Mouse (Mus musculus): ENCODE results near the gene Pet100.
"Not testable (repeated sequence)": the region's sequence is repeated elsewhere in the genome, so short reads cannot be mapped to it uniquely, and the experiment has no call there.

Pet100 gene

DNA sequence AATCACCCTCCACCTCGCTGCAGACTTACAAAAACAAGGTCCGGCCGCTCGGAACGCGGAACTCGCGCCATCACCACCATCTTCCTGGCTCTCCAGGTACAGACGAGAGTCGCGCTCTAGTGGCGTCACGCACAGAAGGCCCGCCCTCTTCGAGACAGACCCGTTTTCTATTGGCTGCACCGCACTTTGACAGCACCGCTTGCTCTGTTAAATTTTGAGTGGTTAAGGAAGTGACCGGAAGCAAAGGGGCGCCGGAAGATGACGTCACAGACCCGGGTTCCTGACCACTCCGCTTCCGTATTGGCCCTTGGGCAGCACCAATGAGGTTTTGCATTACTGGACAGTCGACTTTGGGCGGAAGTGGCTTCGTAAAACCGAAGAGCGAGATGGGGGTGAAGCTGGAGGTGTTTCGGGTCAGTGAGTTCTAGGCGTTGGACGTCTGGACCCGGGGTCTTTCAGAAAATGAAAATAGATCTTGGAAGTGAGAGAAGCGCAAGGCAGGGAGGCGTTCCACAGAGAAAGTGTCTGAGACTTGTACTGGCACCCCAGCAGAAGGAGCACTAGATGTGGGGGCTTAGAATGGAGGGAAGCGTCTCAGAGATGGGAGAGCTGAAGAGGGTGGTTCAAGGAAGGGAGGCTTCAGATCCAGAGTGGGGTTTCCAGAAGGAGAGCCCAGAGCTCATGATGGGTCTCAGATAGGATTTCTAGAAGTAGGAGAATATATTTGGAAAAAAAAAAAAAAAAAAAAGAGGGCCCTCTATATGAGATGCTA, at the start of gene Pet100, which contains the start of gene Xab2:
Gene Pet100, plus strand, starts transcription at position 350 of the 772 bp plus-strand sequence.
Gene Xab2, minus strand, starts transcription at position 118 of the 772 bp plus-strand sequence.
- peak; percentile 100 for DNase-seq (ENCODE audit: low read depth, low spot score)

DNA sequence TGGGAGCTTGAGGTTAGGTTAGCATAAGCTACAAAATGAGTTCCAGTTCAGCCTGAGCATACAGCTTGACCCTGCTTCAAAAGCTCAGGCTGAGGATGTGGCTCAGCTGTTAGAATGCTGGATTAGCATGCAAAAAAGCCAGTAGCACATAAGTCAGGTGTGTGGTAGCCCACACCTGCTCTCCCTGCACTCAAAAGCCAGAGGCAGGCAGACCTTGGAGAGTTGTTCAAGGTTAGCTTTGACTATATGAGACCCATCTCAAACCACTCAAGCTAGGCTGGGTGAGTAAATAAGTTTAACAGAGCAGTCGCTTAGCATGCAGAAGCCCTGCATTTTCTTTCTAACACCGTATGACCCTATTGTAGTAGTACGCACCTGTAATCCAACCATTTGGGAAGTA, 46.8 kb upstream of the Pet100 start:
- no peak for DNase-seq (ENCODE audit: low read depth, low spot score)

DNA sequence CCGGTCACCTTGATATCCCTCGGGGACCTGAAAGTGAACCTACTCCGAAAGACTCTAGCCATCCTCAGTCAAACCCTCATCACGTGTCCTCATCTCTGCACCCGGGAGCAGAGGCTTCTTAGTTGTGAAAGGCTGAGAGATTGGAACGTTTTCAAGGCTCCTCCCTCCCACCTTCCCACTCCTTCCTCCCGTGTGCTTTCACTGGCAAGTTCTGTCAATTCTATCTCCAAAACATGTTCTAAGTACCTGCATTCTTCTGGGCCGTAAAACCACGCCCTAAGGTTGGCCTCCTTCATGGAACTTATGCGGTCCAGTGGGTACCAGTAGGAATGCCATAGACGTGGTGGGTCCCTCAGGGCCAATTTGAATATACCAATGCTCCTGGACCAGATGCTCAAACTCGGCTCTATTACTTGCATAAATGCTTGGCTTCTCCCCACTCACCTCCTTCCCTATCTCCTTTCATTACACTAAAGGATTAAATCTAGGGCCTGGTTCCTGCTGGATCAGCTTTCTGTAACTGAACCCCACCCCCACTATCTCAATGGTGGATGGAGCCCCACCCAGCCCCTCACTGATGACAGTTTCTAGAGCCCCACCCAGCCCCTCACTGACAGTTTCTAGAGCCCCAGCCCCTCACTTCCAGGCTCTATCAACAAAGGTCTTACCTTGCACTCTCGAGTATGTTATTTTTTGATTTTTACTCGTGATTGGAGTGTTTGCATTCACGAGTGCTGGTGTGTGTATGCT, 45.0 kb upstream of the Pet100 start:
- no peak for DNase-seq (ENCODE audit: low read depth, low spot score)

DNA sequence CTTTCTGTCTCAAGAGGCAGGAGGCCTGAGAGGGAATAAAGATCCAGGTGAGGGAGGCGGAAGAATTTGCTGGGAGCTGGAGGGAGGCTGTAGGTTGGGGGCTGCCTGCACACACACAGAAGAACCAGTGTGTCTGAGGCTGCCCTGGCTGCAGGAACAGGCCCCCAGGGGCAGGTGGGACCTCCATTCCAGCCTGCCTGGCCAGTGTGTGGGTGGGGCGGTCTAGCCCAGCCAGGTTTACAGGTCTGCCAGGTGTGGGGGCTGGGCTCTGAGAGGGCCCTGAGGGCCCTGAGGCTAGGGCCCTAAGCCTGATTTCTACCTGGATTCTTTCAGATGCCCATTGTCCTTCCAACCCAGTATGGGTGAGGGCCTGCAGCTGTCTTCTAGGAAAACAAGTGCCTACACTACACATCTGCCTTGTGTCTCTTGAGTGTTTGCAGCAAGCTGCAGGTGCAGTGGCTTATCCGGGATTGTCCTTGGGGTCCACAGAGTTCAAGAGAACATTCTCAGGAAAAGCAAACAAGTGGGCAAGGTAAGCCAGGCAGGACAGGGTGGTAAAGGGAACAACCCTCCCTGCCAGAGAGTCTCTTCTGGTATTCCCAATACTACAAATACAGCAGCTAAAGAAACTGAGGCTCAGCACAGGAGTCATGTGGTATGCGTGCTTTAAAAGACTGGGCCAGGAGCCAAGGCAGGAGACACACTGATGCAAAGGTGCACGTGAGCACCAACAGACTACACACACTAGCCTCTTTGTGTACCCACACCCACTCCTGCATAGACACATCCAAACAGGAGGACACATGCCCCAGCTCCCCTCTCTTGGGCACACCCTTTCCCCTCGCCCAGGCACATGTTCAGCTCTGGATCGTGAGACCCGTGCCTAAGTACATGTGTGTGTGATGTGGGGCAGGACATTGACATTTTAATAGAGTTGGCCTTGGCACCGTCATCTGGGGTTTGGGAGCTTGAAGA, 41.7 kb upstream of the Pet100 start:
- no peak for DNase-seq (ENCODE audit: low read depth, low spot score)

DNA sequence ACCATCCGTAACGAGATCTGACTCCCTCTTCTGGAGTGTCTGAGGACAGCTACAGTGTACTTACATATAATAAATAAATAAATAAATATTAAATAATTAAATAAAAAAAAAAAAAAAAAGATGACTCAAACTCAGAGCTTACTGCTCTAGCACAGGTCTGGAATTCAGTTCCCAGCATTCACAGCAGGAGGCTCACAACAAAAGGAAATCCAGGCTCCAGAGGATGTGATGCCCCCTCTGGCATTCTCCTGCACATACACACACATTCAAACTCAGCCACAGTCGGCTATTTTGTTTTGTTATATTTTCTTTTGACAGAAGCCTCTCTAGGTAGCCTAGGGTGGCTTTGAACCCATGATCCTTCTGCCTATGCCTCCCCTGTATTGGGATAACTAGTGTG, 39.4 kb upstream of the Pet100 start:
- DNase-seq (ENCODE audit: low read depth, low spot score), result not testable (repeated sequence)

DNA sequence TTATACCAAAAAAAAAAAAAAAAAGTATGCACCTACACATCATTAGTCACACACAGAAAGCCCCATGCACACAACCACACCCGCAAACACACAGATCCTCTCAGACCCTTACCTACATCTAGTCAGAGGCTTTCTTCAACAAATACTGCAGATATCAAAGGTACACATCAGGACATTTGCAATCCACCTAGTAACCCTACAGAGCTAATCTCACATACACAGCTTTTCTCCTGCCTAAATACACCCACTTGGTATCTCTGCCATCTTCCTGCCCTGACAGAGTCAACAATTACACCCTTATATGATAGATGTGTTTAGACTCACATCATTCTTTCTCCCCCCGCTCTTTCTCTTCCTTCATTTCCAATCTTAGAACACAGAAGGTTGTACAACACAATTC, 34.9 kb upstream of the Pet100 start:
- DNase-seq (ENCODE audit: low read depth, low spot score), result no peak

DNA sequence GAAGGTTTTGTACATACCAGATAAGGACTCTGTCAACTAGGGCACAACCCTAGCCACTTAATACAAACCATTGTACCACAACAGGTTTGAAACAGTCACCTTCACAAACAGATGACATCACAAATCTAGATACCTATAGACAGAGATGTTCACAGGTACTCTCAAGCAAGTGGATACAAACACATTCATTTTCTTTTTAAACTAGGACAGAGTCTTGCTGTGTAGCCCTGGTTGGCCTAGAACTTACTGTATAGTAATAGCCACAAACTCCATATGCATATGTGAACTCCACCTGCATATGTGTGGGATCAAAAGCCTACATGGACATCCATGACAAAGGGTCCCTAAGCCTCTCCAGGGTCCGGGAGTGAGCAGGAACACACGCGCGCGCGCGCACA, 34.4 kb upstream of the Pet100 start, which contains the start of gene Camsap3:
Gene Camsap3, plus strand, starts transcription at position 301 of the 398 bp plus-strand sequence.
- no peak for DNase-seq (ENCODE audit: low read depth, low spot score)

DNA sequence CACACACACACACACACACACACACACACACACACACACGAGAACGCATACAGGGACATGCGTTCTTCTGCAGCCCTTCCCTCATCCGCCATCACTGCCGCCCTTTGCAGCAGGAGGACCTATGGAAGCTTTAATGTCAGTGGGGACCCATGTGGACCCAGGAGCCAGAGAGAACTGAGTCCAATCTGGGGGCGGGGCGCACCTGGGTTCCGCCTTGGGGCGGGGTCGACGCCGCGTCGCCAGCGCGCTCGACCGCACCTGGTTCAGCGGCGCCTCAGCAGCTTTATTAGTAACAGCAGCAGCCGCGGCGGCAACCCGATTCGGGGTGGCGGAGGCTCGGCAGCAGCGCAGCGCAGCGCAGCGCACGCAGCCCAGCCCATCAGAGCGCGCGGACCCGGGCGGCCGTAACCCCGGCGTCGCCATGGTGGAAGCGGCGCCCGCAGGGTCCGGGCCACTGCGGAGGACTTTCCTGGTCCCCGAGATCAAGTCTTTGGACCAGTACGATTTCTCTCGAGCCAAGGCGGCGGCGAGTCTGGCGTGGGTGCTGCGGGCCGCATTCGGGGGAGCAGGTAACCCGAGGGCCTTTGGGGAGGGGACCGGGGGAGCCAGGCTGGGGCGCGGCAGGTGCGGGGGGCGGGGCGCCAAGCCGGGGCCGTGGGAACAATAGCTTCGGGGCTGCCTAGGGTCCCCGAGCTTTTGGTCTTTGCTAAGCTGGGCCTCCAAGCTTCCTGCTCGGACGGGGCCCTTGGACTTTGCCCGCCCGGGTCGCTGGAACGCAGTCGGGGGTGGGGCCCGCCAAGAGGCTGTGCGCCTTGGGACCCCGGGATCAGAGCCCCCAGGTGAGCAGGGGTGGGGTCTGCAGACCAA, 33.7 kb upstream of the Pet100 start:
- DNase-seq (ENCODE audit: low read depth, low spot score), result peak; percentile 65

DNA sequence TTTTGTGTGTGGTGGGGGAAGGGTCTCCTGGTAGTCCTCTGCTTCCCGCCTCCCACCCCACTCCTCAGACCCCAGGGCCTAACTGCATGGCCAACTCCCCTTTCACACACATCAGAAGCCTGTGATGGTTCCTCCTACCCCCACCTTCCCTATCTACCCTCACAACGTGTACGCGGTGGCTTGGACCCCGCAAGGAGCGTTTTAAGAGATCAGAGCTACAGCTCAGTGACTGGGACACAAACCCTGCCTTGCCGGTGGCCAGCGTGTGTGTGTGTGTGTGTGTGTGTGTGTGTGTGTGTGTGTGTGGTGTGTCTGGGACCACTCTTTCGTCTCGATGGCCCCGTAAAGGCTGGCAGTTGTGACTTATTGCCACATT, 33.1 kb upstream of the Pet100 start:
- DNase-seq (ENCODE audit: low read depth, low spot score), result no peak

DNA sequence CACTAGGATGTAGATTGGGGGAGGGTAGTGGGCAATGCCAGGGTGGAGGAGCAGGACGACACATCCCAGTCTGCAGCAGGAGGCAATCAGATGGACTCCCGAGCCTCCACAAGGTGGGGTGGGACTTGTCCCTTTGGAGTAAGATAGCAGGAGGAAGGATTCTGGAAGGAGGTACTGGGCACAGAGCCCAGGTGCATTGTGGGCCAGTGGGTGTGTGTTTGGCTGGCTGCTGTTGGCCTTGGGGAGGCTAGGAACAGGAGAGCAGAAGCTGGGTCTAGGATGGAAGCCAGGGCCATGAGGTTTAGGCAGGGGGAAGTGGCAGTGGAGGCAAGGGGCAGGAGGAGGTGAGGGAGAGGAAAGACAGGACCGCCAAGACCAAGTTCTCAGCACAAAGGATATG, 27.9 kb upstream of the Pet100 start:
- DNase-seq (ENCODE audit: low read depth, low spot score), result no peak

DNA sequence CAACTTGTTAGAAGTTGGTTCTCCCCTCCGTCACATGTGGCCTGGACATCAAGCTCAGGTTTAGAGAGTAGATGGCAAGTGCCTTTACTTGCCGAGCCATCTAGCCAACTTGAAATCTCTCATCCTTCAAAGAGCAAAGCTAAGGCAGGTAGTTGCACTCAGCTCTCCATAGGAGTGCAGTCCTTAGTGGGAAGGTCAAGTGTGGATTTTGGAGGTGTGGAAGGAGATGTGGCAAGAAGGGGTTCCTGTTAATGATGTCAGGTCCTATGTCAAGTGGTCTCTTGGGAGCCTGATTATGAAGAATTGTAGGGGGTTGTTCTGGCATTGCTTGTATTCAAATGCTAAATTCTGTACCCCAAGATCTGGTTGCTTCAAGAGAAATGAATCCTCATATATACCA, 26.9 kb upstream of the Pet100 start:
- DNase-seq (ENCODE audit: low read depth, low spot score), result no peak

DNA sequence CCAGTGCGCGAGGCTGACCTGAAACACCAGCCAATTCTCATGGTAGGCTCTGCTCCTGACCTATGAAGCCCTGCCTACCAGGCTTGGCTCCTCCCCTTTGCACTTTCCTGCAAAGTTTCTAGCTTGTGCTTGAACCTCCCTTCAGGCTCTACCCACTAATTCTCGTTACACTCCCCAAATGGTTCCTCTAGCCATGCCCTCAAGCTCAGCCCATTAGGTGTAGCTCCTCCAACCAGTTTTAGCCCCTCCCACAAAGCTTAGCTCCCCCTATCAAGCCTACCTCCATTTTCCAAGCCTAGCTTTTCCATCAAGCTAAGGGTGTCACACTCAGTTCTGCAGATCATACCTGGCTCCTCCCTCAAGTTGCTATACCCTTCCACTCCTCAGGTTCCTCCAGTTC, 23.3 kb upstream of the Pet100 start:
- DNase-seq (ENCODE audit: low read depth, low spot score), result no peak

DNA sequence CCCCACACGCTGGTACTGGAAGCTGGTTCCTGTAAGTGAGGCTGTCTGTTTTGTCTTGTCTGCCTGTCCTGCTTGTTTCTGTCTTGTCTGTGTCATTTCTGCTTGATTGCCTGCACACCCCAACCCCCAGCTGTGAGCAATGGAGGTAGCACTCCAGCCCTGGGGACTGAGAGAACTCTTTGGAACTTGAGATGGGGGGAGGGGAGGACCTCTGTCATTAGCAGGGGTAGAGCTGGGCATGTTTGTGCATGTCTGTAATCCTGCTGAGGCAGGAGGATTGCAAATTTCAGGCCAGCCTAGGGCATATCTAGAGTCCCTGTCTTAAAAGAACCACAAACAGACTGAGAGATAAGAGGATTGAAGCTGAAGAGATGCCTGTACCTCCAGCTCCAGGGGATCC, 22.1 kb upstream of the Pet100 start:
- DNase-seq (ENCODE audit: low read depth, low spot score), result no peak

DNA sequence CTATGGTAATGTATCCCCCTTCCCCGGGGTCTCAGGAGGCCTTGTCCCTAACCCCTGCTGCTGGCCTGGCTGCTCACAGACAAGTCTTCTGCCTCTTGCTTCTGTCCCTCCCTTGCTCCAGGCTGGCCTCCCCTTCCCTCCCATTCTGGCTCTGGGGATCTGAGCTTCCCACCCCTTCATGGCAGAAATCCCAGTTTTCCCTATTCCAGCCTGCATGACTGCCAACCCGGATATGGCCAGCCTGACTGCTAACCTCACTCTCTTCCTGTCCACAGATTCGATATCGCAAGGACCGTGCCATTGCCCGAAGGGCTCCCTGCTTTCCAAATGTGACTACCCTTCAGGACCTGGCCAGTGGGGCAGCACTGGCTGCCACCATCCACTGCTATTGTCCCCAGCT, 20.9 kb upstream of the Pet100 start:
- DNase-seq (ENCODE audit: low read depth, low spot score), result no peak

DNA sequence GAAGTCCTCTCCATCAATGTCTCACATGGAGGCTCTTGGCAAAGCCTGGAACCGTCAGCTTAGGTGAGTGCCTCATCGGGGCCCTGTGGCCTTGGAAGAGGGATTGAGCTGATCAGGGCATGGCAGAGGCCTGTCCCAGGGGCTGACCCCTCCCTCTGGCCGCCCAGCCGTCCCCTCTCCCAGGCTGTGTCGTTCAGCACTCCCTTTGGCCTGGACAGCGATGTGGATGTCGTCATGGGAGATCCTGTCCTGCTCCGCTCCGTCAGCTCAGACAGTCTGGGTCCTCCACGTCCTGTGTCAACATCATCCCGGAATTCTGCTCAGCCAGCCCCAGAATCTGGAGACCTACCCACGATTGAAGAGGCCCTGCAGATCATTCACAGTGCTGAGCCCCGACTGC, 17.9 kb upstream of the Pet100 start:
- DNase-seq (ENCODE audit: low read depth, low spot score), result no peak

DNA sequence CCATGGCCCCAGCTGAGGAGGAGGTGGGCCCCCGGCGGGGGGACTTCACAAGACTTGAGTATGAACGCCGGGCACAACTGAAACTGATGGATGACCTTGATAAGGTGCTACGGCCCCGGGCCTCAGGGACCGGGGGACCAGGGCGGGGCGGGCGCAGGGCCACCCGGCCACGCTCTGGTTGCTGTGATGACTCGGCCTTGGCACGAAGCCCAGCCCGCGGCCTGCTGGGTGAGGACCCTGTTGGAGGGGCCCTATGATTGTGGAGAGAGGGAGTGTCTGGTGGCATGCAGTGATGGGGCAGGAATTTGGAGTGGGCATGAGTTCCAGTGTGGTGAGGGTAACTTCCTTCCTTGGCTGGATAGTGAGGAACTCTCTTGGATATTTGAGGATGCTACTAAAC, 14.8 kb upstream of the Pet100 start:
- DNase-seq (ENCODE audit: low read depth, low spot score), result no peak

DNA sequence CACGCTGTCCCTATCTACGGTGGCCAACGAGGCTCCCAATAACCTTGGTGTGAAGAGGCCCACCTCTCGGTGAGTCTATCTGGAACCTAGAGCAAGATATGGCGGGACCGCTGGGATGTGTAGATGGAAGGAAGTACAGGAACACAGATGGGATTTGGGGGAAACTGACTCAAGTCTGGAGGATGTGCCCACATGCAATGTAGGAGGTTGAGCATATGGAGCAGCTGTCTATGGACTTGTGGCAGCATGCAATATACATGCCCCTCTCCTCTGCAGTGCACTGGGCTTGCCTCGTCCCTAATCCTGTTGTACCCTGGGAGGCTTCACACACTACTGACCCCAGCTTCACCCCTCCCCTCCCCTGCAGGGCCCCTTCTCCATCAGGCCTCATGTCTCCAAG, 13.5 kb upstream of the Pet100 start:
- DNase-seq (ENCODE audit: low read depth, low spot score), result no peak

DNA sequence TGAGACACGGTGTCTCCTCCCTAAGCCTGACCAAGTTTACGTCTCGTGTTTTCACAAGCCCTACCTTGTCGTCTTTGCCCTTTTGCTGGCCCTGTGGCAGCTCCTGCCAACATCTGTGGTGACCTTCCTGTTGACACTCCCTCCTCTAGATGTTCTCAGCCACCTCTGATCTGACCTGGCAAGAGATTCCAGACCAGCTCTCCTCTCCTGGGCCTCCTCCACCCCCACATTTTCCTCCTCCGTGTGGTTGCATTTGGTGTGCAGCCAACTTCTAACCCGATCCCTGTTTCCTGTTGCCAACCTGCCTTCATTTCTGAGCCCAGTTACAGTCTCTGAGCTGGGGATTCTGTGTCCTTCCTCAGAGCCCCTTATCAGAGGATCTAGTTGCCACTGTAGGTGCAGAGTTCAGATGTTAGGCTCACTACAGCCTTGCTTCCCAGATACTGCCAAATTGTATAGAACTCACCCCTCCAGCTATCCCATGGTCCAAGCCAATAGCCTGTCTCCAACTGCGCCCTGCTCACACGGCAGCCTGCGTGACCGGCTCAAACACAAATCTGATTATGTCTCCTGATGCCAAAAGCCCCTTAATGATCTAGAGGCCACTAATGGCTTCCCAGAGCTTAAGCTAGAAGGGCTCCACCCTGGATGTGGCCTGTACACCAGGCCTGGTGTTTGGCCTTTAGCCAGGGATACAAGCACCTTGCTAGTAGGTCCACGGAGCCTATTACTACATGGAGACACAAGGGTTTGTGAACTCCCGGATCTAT, 12.1 kb upstream of the Pet100 start:
- DNase-seq (ENCODE audit: low read depth, low spot score), result no peak

DNA sequence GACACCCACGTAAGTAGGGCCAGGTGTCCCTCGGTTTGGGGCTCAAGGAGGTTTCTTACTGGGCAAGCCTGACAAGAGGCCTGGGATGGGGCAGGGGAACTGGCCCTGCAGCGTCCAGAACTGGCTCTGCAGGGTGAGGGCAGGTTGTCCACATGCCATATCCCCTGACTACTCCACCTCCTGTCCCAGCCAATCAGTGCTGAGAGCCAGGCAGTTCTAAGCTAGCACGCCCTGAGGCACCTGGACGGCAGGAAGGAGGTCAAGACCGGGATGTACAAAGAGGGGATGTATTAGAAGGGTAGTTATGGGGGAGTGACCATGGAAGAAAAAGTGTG, 11.6 kb upstream of the Pet100 start:
- DNase-seq (ENCODE audit: low read depth, low spot score), result no peak

DNA sequence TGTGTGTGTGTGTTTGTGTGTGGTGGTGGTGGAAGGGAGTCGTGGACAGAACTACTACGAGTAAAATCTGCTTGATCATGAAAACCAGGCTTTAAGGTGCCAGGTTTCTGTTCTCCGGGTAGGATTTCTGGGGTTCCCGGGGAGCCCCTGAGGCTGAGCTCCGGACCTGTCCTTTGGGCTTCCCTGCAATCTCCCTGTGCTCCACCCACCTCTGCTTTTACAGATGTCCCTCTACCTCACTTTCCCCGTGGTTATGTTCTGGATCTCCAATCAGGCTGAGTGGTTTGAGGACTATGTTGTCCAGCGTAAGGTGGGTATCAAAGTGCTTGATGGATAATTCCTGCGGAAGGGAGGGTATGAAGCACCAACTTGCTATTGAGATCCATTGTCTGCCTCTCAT, 771 bp downstream of the Pet100 start:
- DNase-seq (ENCODE audit: low read depth, low spot score), result no peak

Measured in forelimb bud, embryonic 11.5 days (tissue).